Mouse (Mus musculus): ENCODE measurements around the gene B430305J03Rik. TPM values are rescaled to one million over a fixed set of nuclear protein-coding genes. Genes with fewer than 3 reads are reported as not detected.

B430305J03Rik gene
- not detected in 2 replicates for polyA plus RNA-seq (2015; fragmentation: Nextera tagmentation; extraction: Ambion mirVana)

GRCm38 (mm10) chr3:61365779-61366373 lies at the start of gene B430305J03Rik:
B430305J03Rik (minus strand) TSS chr3:61365951.
- no peak for ATAC-seq (ENCODE audit: low read depth)
- peaks cover 39% of the 10 kb centered on the region for H3K4me1 ChIP-seq (replicated peaks)
- H3K36me3 ChIP-seq: no peaks in the 10 kb centered on the region

GRCm38 (mm10) chr3:61409683-61410082 lies 43.9 kb upstream of the B430305J03Rik start:
- Histone ChIP-seq H3K27me3 (no peaks in the 10 kb centered on the region), H3K4me3 (no peak overlapping the region), H3K9ac (no peak overlapping the region), H3K4me2 (no peak overlapping the region), H3K36me3 (no peaks in the 10 kb centered on the region), H3K4me1 (replicated peaks) (no peaks in the 10 kb centered on the region), H3K27ac (replicated peaks) (no peak overlapping the region), H3K9me3 (no peaks in the 10 kb centered on the region)
- 87% methylated on average over 6 of the region's 6 CpGs for WGBS
- ATAC-seq (ENCODE audit: low read depth): no peak

More at GRCm38 (mm10) chr3:61365779-61366373, at the start of gene B430305J03Rik:
- H3K9me3 ChIP-seq: no peaks in the 10 kb centered on the region
- H3K4me2 ChIP-seq: peak within 1 kb of the TSS; percentile 95
- peak within 1 kb of the TSS; percentile 81 for H3K9ac ChIP-seq
- no peaks in the 10 kb centered on the region for H3K27me3 ChIP-seq
- H3K4me3 ChIP-seq: peak within 1 kb of the TSS; percentile 83
- WGBS: under 1% methylated on average over 10 of the region's 10 CpGs
- H3K27ac ChIP-seq (replicated peaks): peak within 1 kb of the TSS; percentile 92

- H3K4me2 ChIP-seq: no peak overlapping the region
- no peaks in the 10 kb centered on the region for H3K9me3 ChIP-seq
- 91% methylated on average over 4 of the region's 4 CpGs for WGBS
- ATAC-seq (ENCODE audit: low read depth): no peak
- no peaks in the 10 kb centered on the region for H3K27me3 ChIP-seq
- H3K36me3 ChIP-seq: no peaks in the 10 kb centered on the region
- H3K27ac ChIP-seq (replicated peaks): no peak overlapping the region
- H3K4me1 ChIP-seq (replicated peaks): no peaks in the 10 kb centered on the region
- no peak overlapping the region for H3K9ac ChIP-seq
- H3K4me3 ChIP-seq: no peak overlapping the region
These were observed 41.2 kb upstream of the B430305J03Rik start for GRCm38 (mm10) chr3:61406921-61407320.

- no peak overlapping the region for H3K9ac ChIP-seq
- H3K27ac ChIP-seq (replicated peaks): no peak overlapping the region
- no peak overlapping the region for H3K4me2 ChIP-seq
- no peaks in the 10 kb centered on the region for H3K27me3 ChIP-seq
- H3K4me1 ChIP-seq (replicated peaks): peaks cover 9% of the 10 kb centered on the region
- H3K36me3 ChIP-seq: no peaks in the 10 kb centered on the region
- H3K4me3 ChIP-seq: no peak overlapping the region
- 91% methylated on average over 1 of the region's 1 CpGs for WGBS
- no peak for ATAC-seq (ENCODE audit: low read depth)
- H3K9me3 ChIP-seq: no peaks in the 10 kb centered on the region
These were observed 35.2 kb upstream of the B430305J03Rik start for GRCm38 (mm10) chr3:61400823-61401387.

DNA sequence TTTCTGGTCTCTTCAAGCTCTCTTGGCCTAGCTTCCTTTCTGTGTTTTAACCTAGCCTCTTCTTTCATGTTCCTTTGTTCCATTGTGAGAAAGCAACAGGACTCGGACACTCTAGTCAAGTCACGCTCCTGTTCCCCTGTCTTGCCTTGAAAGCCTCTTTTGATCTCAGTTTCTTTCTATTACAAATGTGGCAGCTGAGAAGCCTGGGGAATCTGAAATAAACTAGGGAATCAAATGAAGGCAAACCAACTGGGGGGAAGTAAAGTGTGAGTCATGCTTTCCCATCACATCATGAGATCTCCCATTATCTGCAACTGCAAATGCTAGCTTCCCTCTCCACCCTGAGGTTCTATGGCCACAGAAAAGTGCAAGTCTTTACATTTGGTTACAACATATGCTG lies 31.0 kb upstream of the B430305J03Rik start:
- no peak for ATAC-seq (ENCODE audit: low read depth)

GRCm38 (mm10) chr3:61395382-61395781 lies 29.6 kb upstream of the B430305J03Rik start:
- no peak overlapping the region for H3K9ac ChIP-seq
- H3K4me3 ChIP-seq: no peak overlapping the region
- ATAC-seq (ENCODE audit: low read depth): no peak
- H3K9me3 ChIP-seq: no peaks in the 10 kb centered on the region
- 87% methylated on average over 3 of the region's 3 CpGs for WGBS
- H3K4me2 ChIP-seq: no peak overlapping the region
- H3K27ac ChIP-seq (replicated peaks): no peak overlapping the region
- H3K36me3 ChIP-seq: no peaks in the 10 kb centered on the region
- peaks cover 9% of the 10 kb centered on the region for H3K4me1 ChIP-seq (replicated peaks)
- H3K27me3 ChIP-seq: no peaks in the 10 kb centered on the region

More for the DNA sequence above, 31.0 kb upstream of the B430305J03Rik start:
- 11% methylated on average over 2 of the region's 2 CpGs for WGBS
- Histone ChIP-seq H3K36me3 (no peaks in the 10 kb centered on the region), H3K9ac (no peak overlapping the region), H3K4me2 (no peak overlapping the region), H3K27me3 (no peaks in the 10 kb centered on the region), H3K9me3 (no peaks in the 10 kb centered on the region), H3K27ac (replicated peaks) (no peak overlapping the region), H3K4me3 (no peak overlapping the region), H3K4me1 (replicated peaks) (peaks cover 9% of the 10 kb centered on the region)

DNA sequence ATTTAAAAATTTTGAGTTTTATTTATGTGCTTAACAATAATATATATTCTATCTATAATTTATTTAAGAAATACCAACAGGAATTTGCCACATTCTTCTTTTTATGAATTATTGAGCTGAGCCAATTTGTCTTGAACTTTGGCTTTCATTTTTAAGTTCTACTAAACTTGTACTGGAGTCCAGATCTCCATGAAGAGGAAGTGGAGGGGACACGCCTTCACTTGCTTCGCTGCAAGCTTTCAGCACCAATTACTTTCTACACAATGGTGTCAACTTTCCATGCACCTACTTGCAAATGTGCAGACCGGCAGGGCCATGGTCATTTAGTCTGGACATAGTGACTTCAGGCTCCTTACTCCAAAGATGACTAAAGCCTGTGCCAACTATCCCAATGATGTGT lies 27.8 kb upstream of the B430305J03Rik start:
- no peak for ATAC-seq (ENCODE audit: low read depth)
- WGBS: 63% methylated on average over 3 of the region's 3 CpGs
- H3K27me3 ChIP-seq: no peaks in the 10 kb centered on the region

GRCm38 (mm10) chr3:61392881-61393280 lies 27.1 kb upstream of the B430305J03Rik start:
- ATAC-seq (ENCODE audit: low read depth): no peak
- Histone ChIP-seq H3K4me1 (replicated peaks) (peaks cover 9% of the 10 kb centered on the region), H3K4me3 (no peak overlapping the region)

More for the DNA sequence above, 27.8 kb upstream of the B430305J03Rik start:
- no peak overlapping the region for H3K27ac ChIP-seq (replicated peaks)
- no peaks in the 10 kb centered on the region for H3K9me3 ChIP-seq
- H3K4me2 ChIP-seq: no peak overlapping the region
- peaks cover 9% of the 10 kb centered on the region for H3K4me1 ChIP-seq (replicated peaks)
- H3K9ac ChIP-seq: no peak overlapping the region
- H3K36me3 ChIP-seq: no peaks in the 10 kb centered on the region
- H3K4me3 ChIP-seq: no peak overlapping the region

GRCm38 (mm10) chr3:61391564-61391963 lies 25.8 kb upstream of the B430305J03Rik start:
- Histone ChIP-seq H3K4me2 (no peak overlapping the region), H3K4me1 (replicated peaks) (peaks cover 5% of the 10 kb centered on the region), H3K4me3 (no peak overlapping the region), H3K27me3 (no peaks in the 10 kb centered on the region), H3K9ac (no peak overlapping the region), H3K36me3 (no peaks in the 10 kb centered on the region), H3K27ac (replicated peaks) (no peak overlapping the region), H3K9me3 (no peaks in the 10 kb centered on the region)
- no peak for ATAC-seq (ENCODE audit: low read depth)
- WGBS: 83% methylated on average over 4 of the region's 4 CpGs

More at GRCm38 (mm10) chr3:61392881-61393280, 27.1 kb upstream of the B430305J03Rik start:
- no peak overlapping the region for H3K27ac ChIP-seq (replicated peaks)
- no peaks in the 10 kb centered on the region for H3K9me3 ChIP-seq
- H3K9ac ChIP-seq: no peak overlapping the region
- no peaks in the 10 kb centered on the region for H3K36me3 ChIP-seq
- H3K27me3 ChIP-seq: no peaks in the 10 kb centered on the region
- no peak overlapping the region for H3K4me2 ChIP-seq
- WGBS: 32% methylated on average over 1 of the region's 1 CpGs

GRCm38 (mm10) chr3:61386368-61386767 lies 20.6 kb upstream of the B430305J03Rik start:
- 82% methylated on average over 4 of the region's 4 CpGs for WGBS
- Histone ChIP-seq H3K4me3 (no peak overlapping the region), H3K27me3 (no peaks in the 10 kb centered on the region), H3K27ac (replicated peaks) (no peak overlapping the region), H3K4me2 (no peak overlapping the region), H3K36me3 (no peaks in the 10 kb centered on the region), H3K9ac (no peak overlapping the region), H3K4me1 (replicated peaks) (no peaks in the 10 kb centered on the region), H3K9me3 (no peaks in the 10 kb centered on the region)
- ATAC-seq (ENCODE audit: low read depth): no peak

- H3K9ac ChIP-seq: no peak overlapping the region
- H3K4me1 ChIP-seq (replicated peaks): no peaks in the 10 kb centered on the region
- H3K4me2 ChIP-seq: no peak overlapping the region
- H3K27me3 ChIP-seq: no peaks in the 10 kb centered on the region
- H3K36me3 ChIP-seq: 0 out of 2 replicates have a peak, but pooled peaks cover 5% of the 10 kb centered on the region
- H3K27ac ChIP-seq (replicated peaks): no peak overlapping the region
- WGBS: 97% methylated on average over 8 of the region's 8 CpGs
- no peak for ATAC-seq (ENCODE audit: low read depth)
- H3K9me3 ChIP-seq: no peaks in the 10 kb centered on the region
- H3K4me3 ChIP-seq: no peak overlapping the region
These were observed 10.2 kb upstream of the B430305J03Rik start for GRCm38 (mm10) chr3:61376001-61376400.

DNA sequence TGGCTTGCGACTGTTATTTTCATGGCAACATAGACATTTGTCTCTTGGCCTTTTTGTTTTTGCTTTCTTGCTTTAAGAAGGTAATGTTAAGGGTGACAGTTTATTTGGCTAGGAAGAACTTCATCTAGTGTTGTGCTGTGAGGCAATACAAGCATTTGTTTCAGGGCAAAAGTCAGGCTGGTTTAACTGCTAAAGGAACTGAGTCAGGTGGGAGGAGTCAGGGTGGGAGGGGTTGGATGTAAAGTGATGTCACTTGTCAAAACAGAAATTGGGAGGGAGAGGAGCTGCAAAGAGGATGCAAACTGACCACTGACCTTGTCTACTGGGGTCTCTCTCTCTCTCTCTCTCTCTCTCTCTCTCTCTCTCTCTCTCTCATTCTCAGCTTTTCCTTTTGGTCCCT lies 2.7 kb upstream of the B430305J03Rik start:
- Histone ChIP-seq H3K9me3 (no peaks in the 10 kb centered on the region), H3K4me3 (no peak overlapping the region), H3K4me1 (replicated peaks) (peaks cover 33% of the 10 kb centered on the region), H3K4me2 (0 out of 2 replicates have a peak overlapping the region, but pooled peaks have one; percentile 1), H3K9ac (no peak overlapping the region), H3K27me3 (no peaks in the 10 kb centered on the region), H3K27ac (replicated peaks) (no peak overlapping the region), H3K36me3 (0 out of 2 replicates have a peak, but pooled peaks cover 5% of the 10 kb centered on the region)
- no peak for ATAC-seq (ENCODE audit: low read depth)
- 91% methylated on average over 1 of the region's 1 CpGs for WGBS
